Mouse (Mus musculus) lung, embryonic 14.5 days (tissue): ENCODE results near the gene Ankrd12. TPM values are rescaled to one million over a fixed set of nuclear protein-coding genes. Genes with fewer than 3 reads are reported as not detected.

Source experiments
- ATAC-seq: fragments of 200-750 bp; cut with Nextera tagmentation; 2 replicates; pipeline ENCODE4 v1.8.0; 2017; ENCODE audit warnings: mild to moderate bottlenecking, moderate TSS enrichment, moderate library complexity; ENCODE audit not compliant: insufficient read depth
- DNase-seq: peaks from one replicate; pipeline ENCODE4 v3.0.0-alpha.2; 2015
- H3K27ac ChIP-seq: fragments of 300-500 bp; sonication (generic); 2 replicates; pipeline ENCODE4 v1.5.1; 2014; ENCODE audit warnings: low read depth, mild to moderate bottlenecking, moderate library complexity
- H3K27me3 ChIP-seq: fragments of 300-500 bp; sonication (generic); 2 replicates; pipeline ENCODE4 v1.6.1; 2014; ENCODE audit warnings: low read length, control low read depth; ENCODE audit not compliant: insufficient read depth
- H3K36me3 ChIP-seq: fragments of 300-500 bp; sonication (generic); 2 replicates; pipeline ENCODE4 v1.6.1; 2014; ENCODE audit warnings: control low read depth; ENCODE audit not compliant: insufficient read depth
- H3K4me1 ChIP-seq: fragments of 300-500 bp; sonication (generic); 2 replicates; pipeline ENCODE4 v1.6.1; 2014; ENCODE audit warnings: antibody characterized with exemption, control low read depth; ENCODE audit not compliant: insufficient read depth
- H3K4me2 ChIP-seq: fragments of 300-500 bp; sonication (generic); 2 replicates; pipeline ENCODE4 v1.6.1; 2014; ENCODE audit warnings: mild to moderate bottlenecking
- H3K4me3 ChIP-seq: fragments of 300-500 bp; sonication (generic); 2 replicates; pipeline ENCODE4 v1.5.1; 2014; ENCODE audit warnings: low read depth, low read length
- H3K9ac ChIP-seq: fragments of 300-500 bp; sonication (generic); 2 replicates; pipeline ENCODE4 v1.6.1; 2014
- H3K9me3 ChIP-seq: fragments of 300-500 bp; sonication (generic); 2 replicates; pipeline ENCODE4 v1.6.1; 2016; ENCODE audit warnings: low read depth, low read length, control low read depth
- CTCF ChIP-seq: IDR thresholded peaks from 2 replicates; pipeline ENCODE4 v1.5.1; 2016; ENCODE audit warnings: antibody characterized with exemption, low read depth
- WGBS: fragments of 180-500 bp; shearing (Covaris S2); extraction: QIAGEN DNeasy Blood & Tissue Kit; methylation state at CpG from one replicate; pipeline ENCODE4 v1.1.7; 2014; 5-methylcytosine and 5-hydroxymethylcytosine counted together
- polyA plus RNA-seq: library from polyadenylated mRNA; unstranded; fragments of >200 nt; fragmentation: Nextera tagmentation; extraction: Ambion mirVana; gene quantifications from 2 replicates; pipeline ENCODE4 v1.2.1, GENCODE M21; 2014

Ankrd12 gene
- polyA plus RNA-seq, 1 experiment from 2014 or later = 19.6 TPM

DNA sequence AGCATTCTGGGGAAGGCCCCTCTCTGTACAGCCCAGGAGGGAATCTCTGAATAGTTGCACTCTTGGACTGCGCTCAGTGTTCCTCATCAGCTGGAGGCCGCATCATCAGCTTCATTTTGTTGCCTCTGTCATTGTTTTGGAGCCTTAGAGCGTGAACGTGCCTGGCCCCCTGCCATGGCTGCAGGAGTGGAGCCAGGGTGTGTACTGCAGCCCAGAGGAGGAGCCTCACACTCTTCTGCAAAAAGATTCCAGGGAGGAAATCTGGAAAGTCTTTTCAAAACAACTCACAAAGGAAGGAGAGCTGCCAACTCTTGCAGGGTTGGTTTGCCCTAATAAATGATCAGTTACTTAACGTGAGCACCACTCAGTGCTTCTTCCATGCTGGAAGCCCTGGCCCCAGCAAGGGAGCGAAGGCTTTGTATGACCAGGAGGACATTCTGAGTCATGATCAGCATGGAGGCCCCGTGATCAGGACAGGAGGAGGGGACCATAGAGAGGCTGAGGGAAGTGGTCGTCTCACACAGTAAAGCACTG lies 160.7 kb downstream of the Ankrd12 start:
- Histone ChIP-seq H3K4me3 (no peak overlapping the region), H3K36me3 (no peaks in the 10 kb centered on the region; the same call in 1 of the 2 replicates), H3K4me1 (peaks cover 2% of the 10 kb centered on the region; the same call in 1 of the 2 replicates), H3K9ac (no peak overlapping the region), H3K9me3 (no peaks in the 10 kb centered on the region), H3K4me2 (peak overlapping the region; percentile 39; the same call in 1 of the 2 replicates), H3K27ac (peak overlapping the region; percentile 94), H3K27me3 (no peaks in the 10 kb centered on the region)
- peak; percentile 95 for ATAC-seq
- 29% methylated on average over 8 of the region's 8 CpGs for WGBS
- no peak for TF ChIP-seq CTCF
- DNase-seq = peak; percentile 95

Other genes with a start within 250 kb of the Ankrd12 start
- gene Ralbp1, start 191.3 kb downstream of the Ankrd12 start, polyA plus RNA-seq = 61.4 and 65.8 TPM in 2 replicates
- 142 and 143 TPM in 2 replicates for gene Twsg1, start 125.9 kb downstream of the Ankrd12 start, polyA plus RNA-seq
- 322 and 337 TPM in 2 replicates for gene Ndufv2, start 24.5 kb upstream of the Ankrd12 start, polyA plus RNA-seq
- gene Washc1, start 34.5 kb upstream of the Ankrd12 start, polyA plus RNA-seq = 31.5 and 33.4 TPM in 2 replicates
- 25.7 and 29.6 TPM in 2 replicates for gene Ddx11, start 46.4 kb upstream of the Ankrd12 start, polyA plus RNA-seq